Mouse (Mus musculus) midbrain, embryonic 12.5 days (tissue): ENCODE measurements around the gene Ctbp1. TPM values are rescaled to one million over a fixed set of nuclear protein-coding genes. Genes with fewer than 3 reads are reported as not detected.
A peak's percentile ranks its signal among the peaks of the same experiment; 100 is the strongest.

ENCODE experiments used
- ATAC-seq: fragments of 200-750 bp; cut with Nextera tagmentation; 2 replicates; pipeline ENCODE4 v1.8.0; 2017; ENCODE audit warnings: low read depth, moderate TSS enrichment, moderate library complexity; ENCODE audit not compliant: low FRiP score
- H3K27ac ChIP-seq: fragments of 300-500 bp; sonication (generic); replicated peaks from 2 replicates; pipeline ENCODE4 v1.5.1; 2016; ENCODE audit warnings: mild to moderate bottlenecking
- H3K27me3 ChIP-seq: fragments of 300-500 bp; sonication (generic); 2 replicates; pipeline ENCODE4 v1.6.1; 2016; ENCODE audit warnings: mild to moderate bottlenecking
- H3K36me3 ChIP-seq: fragments of 300-500 bp; sonication (generic); 2 replicates; pipeline ENCODE4 v1.6.1; 2016
- H3K4me1 ChIP-seq: fragments of 300-500 bp; sonication (generic); 2 replicates; pipeline ENCODE4 v1.6.1; 2016
- H3K4me2 ChIP-seq: fragments of 300-500 bp; sonication (generic); replicated peaks from 2 replicates; pipeline ENCODE4 v1.6.1; 2016; ENCODE audit warnings: mild to moderate bottlenecking, moderate library complexity
- H3K4me3 ChIP-seq: fragments of 300-500 bp; sonication (generic); 2 replicates; pipeline ENCODE4 v1.5.1; 2016; ENCODE audit warnings: mild to moderate bottlenecking
- H3K9ac ChIP-seq: fragments of 300-500 bp; sonication (generic); replicated peaks from 2 replicates; pipeline ENCODE4 v1.6.1; 2016; ENCODE audit warnings: mild to moderate bottlenecking, moderate library complexity
- H3K9me3 ChIP-seq: fragments of 300-500 bp; sonication (generic); 2 replicates; pipeline ENCODE4 v1.6.1; 2016; ENCODE audit warnings: mild to moderate bottlenecking
- WGBS: fragments of 180-500 bp; shearing (Covaris S2); methylation state at CpG from one replicate; pipeline ENCODE4 v1.1.7; 2016; 5-methylcytosine and 5-hydroxymethylcytosine counted together
- polyA plus RNA-seq: library from polyadenylated mRNA; unstranded; fragments of >200 nt; fragmentation: Nextera tagmentation; extraction: Ambion mirVana; gene quantifications from 2 replicates; pipeline ENCODE4 v1.2.1, GENCODE M21; 2016

The Ctbp1 gene
- polyA plus RNA-seq, 1 experiment from 2014 or later, result 571 TPM

GRCm38 (mm10) chr5:33203691-33204242, 71.0 kb downstream of the Ctbp1 start:
- 19% methylated on average over 9 of the region's 9 CpGs for WGBS
- no peaks in the 10 kb centered on the region for H3K36me3 ChIP-seq
- H3K4me1 ChIP-seq, result 0 out of 2 replicates have a peak, but pooled peaks cover 5% of the 10 kb centered on the region
- peak overlapping the region; percentile 25; the same call in 1 of the 2 replicates for H3K4me2 ChIP-seq
- no peak overlapping the region for H3K27ac ChIP-seq
- peaks cover 3% of the 10 kb centered on the region; the same call in 1 of the 2 replicates for H3K27me3 ChIP-seq
- no peak for ATAC-seq
- no peak overlapping the region for H3K9ac ChIP-seq
- no peaks in the 10 kb centered on the region for H3K9me3 ChIP-seq
- no peak overlapping the region for H3K4me3 ChIP-seq

GRCm38 (mm10) chr5:33203171-33203565, 71.6 kb downstream of the Ctbp1 start:
- no peak overlapping the region for H3K4me2 ChIP-seq
- WGBS, result 81% methylated on average over 6 of the region's 6 CpGs
- H3K27me3 ChIP-seq, result peaks cover 3% of the 10 kb centered on the region; the same call in 1 of the 2 replicates
- ATAC-seq, result no peak
- H3K36me3 ChIP-seq, result no peaks in the 10 kb centered on the region
- no peak overlapping the region for H3K27ac ChIP-seq
- H3K9ac ChIP-seq, result no peak overlapping the region
- no peak overlapping the region for H3K4me3 ChIP-seq
- H3K9me3 ChIP-seq, result no peaks in the 10 kb centered on the region
- 0 out of 2 replicates have a peak, but pooled peaks cover 5% of the 10 kb centered on the region for H3K4me1 ChIP-seq

- WGBS, result 87% methylated on average over 13 of the region's 13 CpGs
- Histone ChIP-seq H3K27me3 (peaks cover 3% of the 10 kb centered on the region; the same call in 1 of the 2 replicates), H3K4me3 (no peak overlapping the region), H3K4me1 (0 out of 2 replicates have a peak, but pooled peaks cover 5% of the 10 kb centered on the region), H3K4me2 (no peak overlapping the region), H3K9me3 (no peaks in the 10 kb centered on the region), H3K9ac (no peak overlapping the region), H3K27ac (no peak overlapping the region), H3K36me3 (no peaks in the 10 kb centered on the region)
- no peak for ATAC-seq
Measured at GRCm38 (mm10) chr5:33202516-33203170, 72.2 kb downstream of the Ctbp1 start.

GRCm38 (mm10) chr5:33201697-33202096, 73.1 kb downstream of the Ctbp1 start:
- 0 out of 2 replicates have a peak, but pooled peaks cover 5% of the 10 kb centered on the region for H3K4me1 ChIP-seq
- no peak overlapping the region for H3K4me2 ChIP-seq
- no peak overlapping the region for H3K4me3 ChIP-seq
- no peaks in the 10 kb centered on the region for H3K9me3 ChIP-seq
- peaks cover 3% of the 10 kb centered on the region; the same call in 1 of the 2 replicates for H3K27me3 ChIP-seq
- no peak for ATAC-seq
- H3K36me3 ChIP-seq, result no peaks in the 10 kb centered on the region
- 80% methylated on average over 13 of the region's 13 CpGs for WGBS
- H3K9ac ChIP-seq, result no peak overlapping the region
- no peak overlapping the region for H3K27ac ChIP-seq

GRCm38 (mm10) chr5:33200071-33200470, 74.7 kb downstream of the Ctbp1 start:
- Histone ChIP-seq H3K27ac (no peak overlapping the region), H3K4me2 (no peak overlapping the region), H3K4me3 (no peak overlapping the region), H3K36me3 (no peaks in the 10 kb centered on the region), H3K9me3 (no peaks in the 10 kb centered on the region), H3K4me1 (0 out of 2 replicates have a peak, but pooled peaks cover 5% of the 10 kb centered on the region), H3K9ac (no peak overlapping the region), H3K27me3 (peaks cover 3% of the 10 kb centered on the region; the same call in 1 of the 2 replicates)
- 68% methylated on average over 1 of the region's 1 CpGs for WGBS
- no peak for ATAC-seq

Other genes with a start within 250 kb of the Ctbp1 start
- gene Slc5a1, start 170.8 kb downstream of the Ctbp1 start, polyA plus RNA-seq, result not detected in 2 replicates
- 2.0 and 2.9 TPM in 2 replicates for gene Spon2, start 56.5 kb downstream of the Ctbp1 start, polyA plus RNA-seq
- gene Maea, start 60.5 kb upstream of the Ctbp1 start, polyA plus RNA-seq, result 141 and 147 TPM in 2 replicates
- gene Uvssa, start 103.6 kb upstream of the Ctbp1 start, polyA plus RNA-seq, result 9.2 and 9.7 TPM in 2 replicates
- gene Nkx1-1, start 159.0 kb upstream of the Ctbp1 start, polyA plus RNA-seq, result 0.25 and 0.29 TPM in 2 replicates